Mouse (Mus musculus) CH12.LX (cell line): ENCODE measurements around the gene BC016579.

Experiments
- CTCF ChIP-seq, 2 experiments: IDR thresholded peaks in 1 of 2; conservative IDR thresholded peaks in 1 of 2; 2 replicates each; pipeline ENCODE4 v1.5.1; 2011 to 2012; ENCODE audit warnings: low read depth in 2 of 2, low read length in 2 of 2, improper control_type of control experiment in 1 of 2, inconsistent platforms in 1 of 2, mild to moderate bottlenecking in 1 of 2, moderate library complexity in 1 of 2
- HCFC1 ChIP-seq: IDR thresholded peaks from 2 replicates; pipeline ENCODE4 v1.6.1; 2012; ENCODE audit warnings: low read depth, mild to moderate bottlenecking, inconsistent platforms, low read length, improper control_type of control experiment
- MAX ChIP-seq: IDR thresholded peaks from 2 replicates; pipeline ENCODE4 v1.6.1; 2011; ENCODE audit warnings: low read length, improper control_type of control experiment
- MAZ ChIP-seq: IDR thresholded peaks from 2 replicates; pipeline ENCODE4 v1.6.1; 2012; ENCODE audit warnings: low read depth, mild to moderate bottlenecking, inconsistent platforms, low read length, improper control_type of control experiment, moderate library complexity
- POLR2A ChIP-seq: IDR thresholded peaks from 2 replicates; pipeline ENCODE4 v1.6.1; 2011; ENCODE audit warnings: low read depth, mild to moderate bottlenecking, improper control_type of control experiment, low read length

GRCm38 (mm10) chr16:45695445-45696160 is 41.7 kb upstream of the BC016579 start:
- TF ChIP-seq MAX (no peak), CTCF (conservative IDR thresholded peaks at IDR 0.05 in 1 of 2, IDR thresholded peaks at IDR 0.05 in 1 of 2; ENCODE audit: low read depth in 2 of 2, low read length in 2 of 2) (no peak), HCFC1 (no peak), MAZ (no peak), POLR2A (no peak)
